Mouse (Mus musculus): ENCODE measurements around the gene Nrxn1.

Gene Nrxn1

GRCm38 (mm10) chr17:90059320-90060111, 1033.4 kb downstream of the Nrxn1 start:
- TF ChIP-seq GATA4 (IDR thresholded peaks at IDR 0.05; ENCODE audit: insufficient replicate concordance, low read length), result no peak

DNA sequence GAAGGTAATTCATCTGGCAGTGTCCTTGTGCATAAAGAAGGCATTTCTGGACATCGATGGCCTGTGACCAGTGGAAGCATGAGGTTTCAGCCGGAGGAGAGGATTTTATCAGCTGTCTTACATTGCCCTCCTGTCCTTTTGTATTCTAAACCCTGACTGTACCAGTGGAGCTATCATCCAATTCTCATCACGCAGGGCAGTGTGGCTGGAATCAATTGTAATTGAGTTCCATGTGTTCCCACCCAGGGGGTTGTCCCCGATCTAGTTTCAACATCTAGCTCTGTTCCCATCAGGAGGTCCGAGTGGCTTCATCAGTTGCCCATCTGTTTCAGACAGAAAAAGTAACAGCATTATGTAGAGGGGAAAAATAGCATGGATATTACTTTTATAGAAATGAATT, 1038.6 kb downstream of the Nrxn1 start:
- TF ChIP-seq GATA4 (IDR thresholded peaks at IDR 0.05; ENCODE audit: insufficient replicate concordance, low read length), result no peak

DNA sequence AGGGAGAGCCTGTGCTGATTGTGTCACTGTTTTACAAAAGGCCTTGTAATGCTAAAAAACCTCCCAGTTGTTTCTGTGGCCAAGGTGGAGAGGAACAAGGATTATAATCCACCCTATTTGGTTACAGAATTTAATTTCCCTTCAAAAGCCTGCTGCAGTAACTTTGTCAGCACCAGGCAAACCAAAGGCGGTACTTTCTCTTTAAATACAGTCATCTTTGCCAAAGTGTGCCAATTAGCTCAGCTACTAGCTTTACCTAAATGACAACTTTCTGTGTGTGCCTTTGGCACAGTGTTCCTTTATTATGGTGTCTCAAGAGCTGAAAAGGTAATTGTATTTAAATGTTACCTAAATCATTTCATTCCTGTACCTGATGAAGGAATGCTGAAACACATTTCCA, 1053.6 kb downstream of the Nrxn1 start:
- TF ChIP-seq GATA4 (IDR thresholded peaks at IDR 0.05; ENCODE audit: insufficient replicate concordance, low read length), result no peak

- TF ChIP-seq GATA4 (IDR thresholded peaks at IDR 0.05; ENCODE audit: insufficient replicate concordance, low read length), result no peak
Measured at GRCm38 (mm10) chr17:90032416-90032815, 1060.5 kb downstream of the Nrxn1 start.

DNA sequence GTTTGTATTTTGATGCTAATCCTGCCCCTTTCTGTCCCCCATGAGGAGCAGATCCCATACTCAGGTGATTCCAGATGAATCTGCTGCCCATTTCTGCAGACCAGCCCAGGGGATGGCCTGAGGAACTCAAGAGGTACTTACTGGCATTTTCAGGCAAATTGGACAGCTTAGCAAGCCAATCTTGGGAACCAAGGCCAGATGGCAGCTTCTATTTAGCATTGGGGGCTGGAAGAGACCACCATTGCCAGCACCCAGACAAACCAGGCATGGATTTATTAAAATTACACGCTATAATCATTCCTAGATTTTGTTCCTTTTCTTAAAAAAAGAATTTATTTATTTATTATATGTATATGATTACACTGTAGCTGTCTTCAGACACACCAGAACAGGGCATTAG, 1076.2 kb downstream of the Nrxn1 start:
- TF ChIP-seq GATA4 (IDR thresholded peaks at IDR 0.05; ENCODE audit: insufficient replicate concordance, low read length), result no peak

DNA sequence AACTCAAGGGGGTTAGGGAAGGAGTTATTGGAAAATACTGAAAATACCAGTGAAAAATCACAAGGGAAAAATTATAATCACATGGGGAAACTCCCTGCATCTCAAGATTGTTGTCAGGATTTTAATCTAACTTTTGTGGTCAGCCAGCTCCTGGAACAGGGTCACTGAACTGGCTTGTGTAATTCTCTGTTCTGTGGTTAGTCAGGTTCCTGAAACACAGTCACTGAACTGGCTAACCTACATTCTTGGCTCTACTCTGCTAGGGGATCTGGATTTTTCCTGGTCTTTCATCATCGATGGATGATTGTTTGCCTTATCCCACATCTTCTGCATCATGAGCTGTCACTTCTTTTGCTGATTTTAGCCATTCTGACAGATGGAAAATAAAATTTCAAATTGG, 1081.1 kb downstream of the Nrxn1 start:
- TF ChIP-seq GATA4 (IDR thresholded peaks at IDR 0.05; ENCODE audit: insufficient replicate concordance, low read length), result no peak

DNA sequence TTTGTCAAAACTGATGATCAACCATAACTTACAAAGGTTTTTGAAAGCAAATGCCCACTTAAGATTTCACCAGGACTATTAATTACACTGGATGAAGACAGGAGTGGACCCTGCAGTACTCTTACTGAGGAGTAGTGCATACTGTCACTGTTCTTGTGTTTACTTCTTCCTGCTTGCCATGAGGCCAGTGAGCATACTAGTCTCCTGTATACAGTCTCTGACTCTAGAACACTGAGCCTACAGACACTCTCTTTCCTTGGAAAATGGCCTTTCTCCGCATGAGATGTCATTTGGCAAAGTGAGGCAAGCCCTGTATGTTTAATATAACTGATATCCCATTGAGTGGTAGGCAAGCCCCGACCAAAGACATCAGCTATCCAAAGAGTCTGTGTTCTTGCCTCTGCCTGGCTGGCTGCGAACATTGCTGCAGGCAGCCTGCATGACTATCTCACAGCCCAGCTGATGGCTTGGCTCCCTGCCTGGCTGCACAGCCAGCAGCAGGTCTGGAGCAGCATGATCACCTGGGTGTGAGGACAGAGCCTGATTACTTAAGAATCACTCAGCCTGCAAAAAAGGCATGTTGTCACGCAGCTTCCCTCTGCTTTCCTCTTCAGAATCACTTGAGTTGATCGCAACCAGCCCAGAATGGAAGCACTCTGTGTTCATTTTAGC, 1085.3 kb downstream of the Nrxn1 start:
- no peak for TF ChIP-seq GATA4 (IDR thresholded peaks at IDR 0.05; ENCODE audit: insufficient replicate concordance, low read length)

- no peak for TF ChIP-seq GATA4 (IDR thresholded peaks at IDR 0.05; ENCODE audit: insufficient replicate concordance, low read length)
Measured at GRCm38 (mm10) chr17:89990651-89991050, 1102.2 kb downstream of the Nrxn1 start.
